Mouse (Mus musculus): Measurements from ENCODE around the gene Slco1c1.

GRCm38 (mm10) chr6:141543344-141543743, 19.2 kb downstream of the Slco1c1 start:
- no peak for TF ChIP-seq EP300 (IDR thresholded peaks at IDR 0.05; ENCODE audit: low read depth)
- TF ChIP-seq CTCF (IDR thresholded peaks at IDR 0.05; ENCODE audit: low read depth), result no peak
